Mouse (Mus musculus) cerebellum, adult 2 months (tissue): ENCODE measurements around the gene Smo. TPM values are rescaled to one million over a fixed set of nuclear protein-coding genes. Genes with fewer than 3 reads are reported as not detected.

Experiments used
- DNase-seq, 2 experiments: peaks; one replicate each; pipeline ENCODE4 v3.0.0; 2021
- H3K27ac ChIP-seq: fragments of 200-500 bp; 2 replicates; pipeline ENCODE4 v1.5.1; 2012; ENCODE audit warnings: low read length, control low read depth, inconsistent platforms; ENCODE audit not compliant: insufficient read depth
- H3K27me3 ChIP-seq: fragments of 200-500 bp; 2 replicates; pipeline ENCODE4 v1.6.1; 2012; ENCODE audit warnings: inconsistent platforms, mild to moderate bottlenecking, low read length, moderate library complexity; ENCODE audit not compliant: control insufficient read depth, insufficient read depth
- H3K4me1 ChIP-seq: fragments of 200-500 bp; 2 replicates; pipeline ENCODE4 v1.6.1; 2011; ENCODE audit warnings: low read length; ENCODE audit not compliant: control insufficient read depth, insufficient read depth
- H3K4me3 ChIP-seq: fragments of 200-500 bp; replicated peaks from 2 replicates; pipeline ENCODE3; 2011; ENCODE audit warnings: mild to moderate bottlenecking, low read depth, low read length, control low read depth; ENCODE audit not compliant: insufficient read depth
- CTCF ChIP-seq: fragments of 200-500 bp; IDR thresholded peaks from 2 replicates; pipeline ENCODE4 v1.5.1; 2011; ENCODE audit warnings: low read depth, mild to moderate bottlenecking, control low read depth, low read length, moderate library complexity, borderline replicate concordance; ENCODE audit not compliant: insufficient read depth
- POLR2A ChIP-seq: fragments of 200-500 bp; IDR thresholded peaks from 2 replicates; pipeline ENCODE4 v1.6.1; 2011; ENCODE audit warnings: low read length, control low read depth, borderline replicate concordance; ENCODE audit not compliant: insufficient read depth
- WGBS: fragments of 180-500 bp; shearing (Covaris S2); methylation state at CpG from one replicate; pipeline ENCODE4 v1.1.7; 2018; 5-methylcytosine and 5-hydroxymethylcytosine counted together
- polyA plus RNA-seq: library from polyadenylated mRNA; depleted of rRNA; stranded (reverse); fragments of >200 nt; gene quantifications from 2 replicates; pipeline ENCODE4 v1.2.3, GENCODE M21; 2012; rRNA removed

Smo gene
- polyA plus RNA-seq, 1 experiment: 12.6 TPM

GRCm38 (mm10) chr6:29805381-29805780, 70.1 kb downstream of the Smo start:
- H3K4me3 ChIP-seq: no peak overlapping the region
- H3K27me3 ChIP-seq: no peaks in the 10 kb centered on the region
- H3K27ac ChIP-seq: no peak overlapping the region
- H3K4me1 ChIP-seq: no peaks in the 10 kb centered on the region
- TF ChIP-seq CTCF (no peak), POLR2A (no peak)
- WGBS: 71% methylated on average over 2 of the region's 2 CpGs
- no peak for DNase-seq

Other genes starting within 250 kb of the Smo start
- 3.7 and 4.9 TPM in 2 replicates for gene Kcp, start 227.6 kb upstream of the Smo start, polyA plus RNA-seq
- gene Irf5, start 208.9 kb upstream of the Smo start, polyA plus RNA-seq: 2.0 TPM in 2 replicates
- 50.8 TPM in 2 replicates for gene Tnpo3, start 125.6 kb upstream of the Smo start, polyA plus RNA-seq
- 27.2 and 27.9 TPM in 2 replicates for gene Tspan33, start 41.3 kb upstream of the Smo start, polyA plus RNA-seq
- 123 and 125 TPM in 2 replicates for gene Ahcyl2, start 32.5 kb downstream of the Smo start, polyA plus RNA-seq
- 46.0 and 57.8 TPM in 2 replicates for gene Strip2, start 181.5 kb downstream of the Smo start, polyA plus RNA-seq